Mouse (Mus musculus) embryo, embryonic 10 days (tissue): ENCODE data around the gene Sfxn4.
"Not testable (repeated sequence)": the region's sequence is repeated elsewhere in the genome, so short reads cannot be mapped to it uniquely, and the experiment has no call there.

ENCODE experiments used
- DNase-seq: peaks from one replicate; pipeline ENCODE4 v3.0.0-alpha.2; 2015; ENCODE audit warnings: low spot score

Sfxn4 gene

GRCm38 (mm10) chr19:60860868-60861700 lies at the start of gene Sfxn4:
Gene Sfxn4 (minus strand): TSS chr19:60861479.
- peak; percentile 94 for DNase-seq

GRCm38 (mm10) chr19:60910304-60910703 lies 49.0 kb upstream of the Sfxn4 start:
- DNase-seq, result no peak

- DNase-seq, result no peak
Observed at GRCm38 (mm10) chr19:60905477-60905876, 44.2 kb upstream of the Sfxn4 start.

DNA sequence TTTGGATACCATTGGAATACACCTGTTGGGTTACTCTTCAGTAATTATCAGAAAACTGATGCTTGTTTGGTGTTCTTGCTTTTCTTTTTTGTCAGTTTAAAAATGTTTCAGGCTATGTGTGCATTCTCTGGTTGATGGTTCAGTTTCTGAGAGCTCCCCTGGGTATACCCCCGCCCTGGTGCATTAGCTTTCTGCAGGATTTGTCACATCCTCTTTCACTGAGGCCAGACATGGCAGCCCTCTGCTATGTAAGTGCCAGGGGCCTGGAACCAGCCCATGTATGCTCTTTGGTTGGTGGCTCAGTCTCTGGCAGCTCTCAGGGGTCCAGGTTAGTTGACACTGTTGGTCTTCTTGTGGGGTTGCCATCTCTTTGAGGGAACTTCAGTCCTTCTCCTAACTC lies 42.7 kb upstream of the Sfxn4 start:
- DNase-seq, result no peak

GRCm38 (mm10) chr19:60903139-60903538 lies 41.9 kb upstream of the Sfxn4 start:
- no peak for DNase-seq

- DNase-seq, result no peak
Observed at GRCm38 (mm10) chr19:60895251-60895880, 34.1 kb upstream of the Sfxn4 start.

DNA sequence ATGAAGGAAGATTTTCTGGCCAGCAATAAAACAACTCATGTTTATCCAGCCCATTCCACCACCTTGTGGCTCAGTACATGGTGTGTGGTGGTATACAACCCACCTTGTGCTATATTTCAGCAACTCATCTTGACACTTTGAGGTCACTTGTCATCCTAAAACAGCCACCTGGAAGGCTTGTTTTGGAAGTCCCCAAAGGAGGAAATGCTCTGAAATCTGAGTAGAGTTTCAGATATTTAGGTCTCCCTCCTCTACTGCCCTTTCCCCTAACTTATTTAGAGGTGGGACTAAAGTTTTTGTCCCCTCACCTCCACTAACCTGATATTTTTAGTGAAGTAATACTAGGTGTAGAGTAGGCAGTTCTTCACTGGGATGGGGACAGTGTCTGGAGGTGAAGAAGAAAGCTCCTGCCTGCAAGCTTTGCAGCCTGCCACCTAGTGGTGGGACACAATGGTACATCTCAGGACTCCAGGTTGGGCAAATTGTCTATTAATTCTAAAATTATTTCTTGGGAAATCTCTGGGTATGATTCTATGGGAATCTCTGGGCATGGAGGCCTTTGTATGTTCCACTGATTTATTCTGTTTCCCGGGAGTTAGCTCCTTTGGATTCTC lies 30.8 kb upstream of the Sfxn4 start:
- peak; percentile 80 for DNase-seq

- DNase-seq, result no peak
Observed at GRCm38 (mm10) chr19:60891123-60891470, 29.8 kb upstream of the Sfxn4 start.

GRCm38 (mm10) chr19:60890391-60891122 lies 29.3 kb upstream of the Sfxn4 start:
- DNase-seq, result peak; percentile 72

DNA sequence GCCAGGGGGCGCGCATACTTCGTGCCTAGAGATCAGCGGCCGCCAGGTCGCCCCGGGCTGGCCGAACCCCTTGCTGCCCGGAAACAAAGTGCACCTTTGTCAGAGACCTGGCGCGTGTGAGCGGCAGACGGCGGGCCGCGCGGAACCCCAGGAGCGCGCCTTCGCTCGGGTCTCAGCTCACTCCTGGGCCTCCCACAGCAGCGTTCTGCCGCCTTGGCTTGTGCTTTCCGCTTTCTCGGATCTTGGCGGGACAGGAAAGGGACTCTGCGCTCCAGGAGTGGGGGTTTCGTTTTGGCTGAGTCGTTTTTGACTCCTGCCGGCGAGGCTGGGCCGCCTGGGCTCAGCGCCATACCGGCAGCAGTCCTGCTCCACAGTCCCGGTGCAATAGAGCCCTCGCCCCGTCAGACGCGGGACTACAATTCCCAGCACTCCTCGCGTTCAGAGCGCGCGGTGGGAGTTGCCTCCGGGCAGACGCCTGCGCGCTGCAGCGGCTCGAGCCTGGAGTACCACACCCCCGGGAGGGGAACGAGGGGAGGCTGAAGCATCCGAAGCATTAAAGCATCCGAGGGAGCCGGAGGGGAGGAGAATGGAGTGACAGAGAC lies 28.5 kb upstream of the Sfxn4 start, which contains the start of gene Grk5:
Grk5 (plus strand) TSS at position 36 of the 602 bp plus-strand sequence.
- DNase-seq, result peak; percentile 96

DNA sequence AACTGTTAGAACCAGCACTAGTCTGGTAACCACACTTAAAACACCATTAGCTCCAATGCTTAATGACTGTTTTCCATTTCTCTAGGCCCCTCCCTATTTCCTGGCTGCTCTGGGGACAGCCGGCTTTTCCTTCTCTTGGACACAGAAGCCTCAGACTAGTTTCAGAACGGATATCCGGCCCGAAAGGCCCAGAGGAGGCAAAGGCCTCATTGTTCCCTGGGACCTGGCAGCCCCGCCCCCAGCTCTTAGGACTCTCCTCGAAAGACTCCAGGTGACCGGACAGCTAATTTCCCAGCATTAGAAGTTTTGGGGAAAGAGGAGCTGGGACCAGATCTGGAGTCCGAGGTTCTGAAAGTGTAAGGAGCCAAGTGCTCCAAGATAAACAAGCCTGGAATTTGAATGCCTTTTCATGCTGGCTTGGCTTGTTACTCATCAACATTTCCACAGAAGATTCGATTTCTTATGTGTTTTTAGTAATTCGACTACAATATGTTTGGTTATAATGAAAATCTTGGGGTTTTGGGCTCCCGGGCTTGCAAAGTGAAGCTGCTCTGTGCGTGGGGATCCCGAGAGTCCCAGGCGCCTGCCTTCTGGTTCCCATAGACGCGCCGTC lies 27.9 kb upstream of the Sfxn4 start:
- DNase-seq, result peak; percentile 68

DNA sequence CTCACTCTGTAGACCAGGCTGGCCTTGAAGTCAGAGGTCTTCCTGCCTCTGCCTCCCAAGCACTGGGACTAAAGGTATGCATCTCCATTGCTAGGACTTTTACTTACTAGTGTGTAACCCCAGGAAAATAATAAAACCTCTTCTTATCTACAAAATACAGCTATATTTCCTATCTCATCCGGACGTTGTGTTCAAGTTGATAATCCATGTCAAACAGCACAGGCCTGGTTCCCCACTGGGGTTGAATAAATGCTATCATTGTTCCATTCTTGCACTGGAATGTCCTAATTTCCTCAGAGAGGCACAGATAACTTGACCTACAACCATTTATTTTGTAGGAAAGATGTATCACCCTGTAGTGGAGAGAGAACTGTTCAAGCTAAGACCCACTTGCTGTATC lies 26.4 kb upstream of the Sfxn4 start:
- DNase-seq, result no peak

DNA sequence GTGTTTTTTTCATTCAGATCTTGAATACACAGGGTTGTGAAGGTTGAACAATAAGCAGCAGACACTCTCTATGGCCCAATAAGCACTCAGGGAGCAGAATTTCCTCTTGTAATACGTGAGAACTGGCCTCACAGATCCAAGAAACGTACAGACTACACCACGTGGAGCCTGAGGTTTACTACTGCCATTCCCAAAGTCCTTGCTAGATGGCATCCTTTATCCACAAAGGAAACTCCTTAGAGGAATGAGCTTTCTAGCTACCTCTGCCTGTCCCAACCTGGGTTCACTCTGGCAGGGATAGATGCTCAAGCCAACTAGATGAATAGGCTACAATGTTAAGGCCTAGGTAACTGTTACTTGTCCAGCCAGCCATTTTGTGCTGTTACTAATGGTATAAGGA lies 21.9 kb upstream of the Sfxn4 start:
- DNase-seq, result peak; percentile 57

GRCm38 (mm10) chr19:60874064-60874694 lies 12.9 kb upstream of the Sfxn4 start, which contains the start of gene Prdx3:
Gene Prdx3 (minus strand): TSS chr19:60874556.
- peak; percentile 96 for DNase-seq

- peak; percentile 14 for DNase-seq
Observed at GRCm38 (mm10) chr19:60873501-60873900, 12.2 kb upstream of the Sfxn4 start.

DNA sequence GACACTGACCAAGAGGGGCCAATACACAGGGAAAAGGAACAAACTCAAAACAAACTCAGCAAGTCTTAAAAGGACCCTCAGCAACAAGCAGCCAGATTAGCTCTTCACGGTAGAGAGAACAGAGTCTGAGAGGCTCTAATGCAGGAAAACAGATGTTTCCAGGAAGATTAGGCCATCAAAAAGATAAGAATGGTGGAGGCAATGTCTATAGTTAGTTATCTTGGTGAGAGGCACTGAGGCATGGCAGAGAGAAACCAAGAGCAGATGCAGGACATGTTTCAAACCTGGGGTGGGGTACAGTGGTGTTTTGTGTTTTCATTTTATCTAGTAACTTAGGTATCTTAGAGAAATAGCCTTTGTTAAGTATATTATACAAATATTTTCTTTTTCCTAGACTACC lies 11.0 kb upstream of the Sfxn4 start:
- DNase-seq, result no peak

DNA sequence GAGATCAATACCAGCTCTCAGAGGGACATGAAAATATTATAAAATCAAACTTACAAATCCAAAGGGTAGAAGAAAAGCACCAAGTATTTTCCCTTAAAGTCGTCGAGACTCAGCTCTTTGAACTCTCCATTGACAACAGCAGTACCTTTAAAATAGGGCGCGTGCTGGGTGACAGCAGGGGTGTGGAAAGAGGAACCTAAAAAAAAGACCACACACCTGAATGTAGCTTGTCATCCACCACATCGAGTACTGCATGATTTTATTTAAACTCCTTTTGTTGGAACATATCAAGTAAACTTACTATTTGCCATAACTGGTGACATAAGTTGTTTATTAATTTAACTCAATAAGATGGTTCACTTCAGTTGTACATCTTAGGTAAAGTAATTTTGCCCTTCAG lies 10.1 kb upstream of the Sfxn4 start:
- no peak for DNase-seq

DNA sequence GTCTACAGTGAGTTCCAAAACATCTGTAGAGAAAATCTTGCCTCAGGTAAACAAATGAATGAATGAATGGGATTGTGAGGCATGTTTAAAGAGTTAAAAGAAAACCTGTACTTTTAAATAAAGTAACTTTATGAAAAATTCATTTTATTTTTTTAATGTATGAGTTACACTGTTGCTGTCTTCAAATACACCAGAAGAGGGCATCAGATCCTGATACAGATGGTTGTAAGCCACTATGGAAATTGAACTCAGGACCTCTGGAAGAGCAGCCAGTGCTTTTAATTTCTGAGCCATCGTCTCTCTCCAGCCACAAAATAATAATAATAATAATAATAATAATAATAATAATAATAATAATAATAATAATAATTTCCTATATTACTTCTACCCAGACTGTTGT lies 9.2 kb upstream of the Sfxn4 start:
- DNase-seq, result no peak

GRCm38 (mm10) chr19:60866169-60866568 lies 4.9 kb upstream of the Sfxn4 start:
- not testable (repeated sequence) for DNase-seq

DNA sequence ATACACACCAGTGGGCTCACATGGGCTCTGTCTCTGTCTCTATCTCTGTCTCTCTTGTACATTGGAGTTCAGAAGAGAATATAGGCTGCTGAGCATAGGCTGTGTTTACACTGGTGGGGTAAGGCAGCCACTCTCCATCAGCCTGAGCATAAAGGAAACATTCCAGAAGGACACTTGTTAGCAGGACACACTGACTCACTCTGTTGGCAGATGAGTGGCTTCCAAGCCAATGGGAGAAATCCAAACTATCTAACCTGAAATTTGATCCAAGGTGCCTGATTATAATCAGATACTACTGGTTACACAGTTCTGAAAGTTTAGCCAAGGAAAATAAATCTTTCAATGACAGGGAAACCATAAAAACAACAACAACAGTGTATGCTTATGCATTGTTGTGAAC lies 15.5 kb downstream of the Sfxn4 start:
- no peak for DNase-seq

DNA sequence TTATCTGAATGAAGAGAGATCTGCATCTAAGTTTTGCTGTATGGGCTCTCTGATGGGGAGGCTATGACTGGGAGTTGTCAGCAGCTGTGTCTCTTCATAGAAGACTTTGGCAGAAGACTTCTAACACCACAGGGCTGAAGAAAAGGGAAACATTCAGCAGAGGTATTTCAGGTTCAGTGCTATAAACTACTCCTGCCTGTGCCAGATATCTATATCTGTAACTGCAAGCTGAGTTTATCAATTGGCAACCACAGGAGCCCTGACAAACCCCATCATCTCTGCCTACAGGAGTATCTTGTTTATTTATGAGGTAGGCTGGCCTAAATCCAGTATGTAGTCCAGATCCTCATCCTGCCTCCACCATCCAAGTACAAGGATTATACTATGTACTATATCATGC lies 18.0 kb downstream of the Sfxn4 start:
- no peak for DNase-seq
